Mouse (Mus musculus) midbrain, embryonic 13.5 days (tissue): ENCODE results near the gene Noxa1. TPM values are rescaled to one million over a fixed set of nuclear protein-coding genes. Genes with fewer than 3 reads are reported as not detected.
A peak's percentile ranks its signal among the peaks of the same experiment; 100 is the strongest.

Source experiments
- ATAC-seq: fragments of 200-750 bp; cut with Nextera tagmentation; 2 replicates; pipeline ENCODE4 v1.8.0; 2017; ENCODE audit warnings: mild to moderate bottlenecking, moderate TSS enrichment, moderate library complexity
- H3K27ac ChIP-seq: fragments of 300-500 bp; sonication (generic); 2 replicates; pipeline ENCODE4 v1.5.1; 2015; ENCODE audit warnings: inconsistent platforms, mild to moderate bottlenecking, moderate library complexity
- H3K27me3 ChIP-seq: fragments of 300-500 bp; sonication (generic); 2 replicates; pipeline ENCODE4 v1.6.1; 2015; ENCODE audit warnings: mild to moderate bottlenecking, inconsistent platforms
- H3K36me3 ChIP-seq: fragments of 300-500 bp; sonication (generic); 2 replicates; pipeline ENCODE4 v1.6.1; 2015; ENCODE audit warnings: mild to moderate bottlenecking, inconsistent platforms
- H3K4me1 ChIP-seq: fragments of 300-500 bp; sonication (generic); replicated peaks from 2 replicates; pipeline ENCODE4 v1.6.1; 2015; ENCODE audit warnings: inconsistent platforms
- H3K4me2 ChIP-seq: fragments of 300-500 bp; sonication (generic); replicated peaks from 2 replicates; pipeline ENCODE4 v1.6.1; 2015; ENCODE audit warnings: moderate library complexity, mild to moderate bottlenecking, inconsistent platforms
- H3K4me3 ChIP-seq: fragments of 300-500 bp; sonication (generic); replicated peaks from 2 replicates; pipeline ENCODE4 v1.5.1; 2015; ENCODE audit warnings: mild to moderate bottlenecking, inconsistent platforms
- H3K9ac ChIP-seq: fragments of 300-500 bp; sonication (generic); replicated peaks from 2 replicates; pipeline ENCODE4 v1.6.1; 2015; ENCODE audit warnings: mild to moderate bottlenecking, inconsistent platforms
- H3K9me3 ChIP-seq: fragments of 300-500 bp; sonication (generic); 2 replicates; pipeline ENCODE4 v1.6.1; 2016; ENCODE audit warnings: mild to moderate bottlenecking, inconsistent platforms
- WGBS: fragments of 180-500 bp; shearing (Covaris S2); methylation state at CpG from one replicate; pipeline ENCODE4 v1.1.7; 2015; 5-methylcytosine and 5-hydroxymethylcytosine counted together
- polyA plus RNA-seq: library from polyadenylated mRNA; unstranded; fragments of >200 nt; fragmentation: Nextera tagmentation; extraction: Ambion mirVana; gene quantifications from 2 replicates; pipeline ENCODE4 v1.2.1, GENCODE M21; 2015

The Noxa1 gene
- 0.16 TPM in 1 of 2 replicates, not detected in the other for polyA plus RNA-seq

GRCm38 (mm10) chr2:25095109-25095850 lies at the start of gene Noxa1:
Gene Noxa1 (minus strand): TSS chr2:25095149.
- Histone ChIP-seq H3K27ac (no peak within 1 kb of the TSS), H3K27me3 (peaks cover 20% of the 10 kb centered on the region), H3K4me2 (no peak within 1 kb of the TSS), H3K4me3 (no peak within 1 kb of the TSS), H3K9ac (no peak within 1 kb of the TSS), H3K36me3 (no peaks in the 10 kb centered on the region), H3K4me1 (peaks cover 16% of the 10 kb centered on the region), H3K9me3 (no peaks in the 10 kb centered on the region)
- ATAC-seq = no peak; the same call in 1 of the 2 replicates
- WGBS = 54% methylated on average over 28 of the region's 28 CpGs

- Histone ChIP-seq H3K4me2 (no peak overlapping the region), H3K27me3 (0 out of 2 replicates have a peak, but pooled peaks cover under 1% of the 10 kb centered on the region), H3K4me3 (no peak overlapping the region), H3K9ac (no peak overlapping the region), H3K4me1 (no peaks in the 10 kb centered on the region), H3K27ac (no peak overlapping the region), H3K9me3 (no peaks in the 10 kb centered on the region), H3K36me3 (no peaks in the 10 kb centered on the region)
- no peak for ATAC-seq
- 83% methylated on average over 5 of the region's 5 CpGs for WGBS
Measured at GRCm38 (mm10) chr2:25141921-25142320, 47.0 kb upstream of the Noxa1 start.

DNA sequence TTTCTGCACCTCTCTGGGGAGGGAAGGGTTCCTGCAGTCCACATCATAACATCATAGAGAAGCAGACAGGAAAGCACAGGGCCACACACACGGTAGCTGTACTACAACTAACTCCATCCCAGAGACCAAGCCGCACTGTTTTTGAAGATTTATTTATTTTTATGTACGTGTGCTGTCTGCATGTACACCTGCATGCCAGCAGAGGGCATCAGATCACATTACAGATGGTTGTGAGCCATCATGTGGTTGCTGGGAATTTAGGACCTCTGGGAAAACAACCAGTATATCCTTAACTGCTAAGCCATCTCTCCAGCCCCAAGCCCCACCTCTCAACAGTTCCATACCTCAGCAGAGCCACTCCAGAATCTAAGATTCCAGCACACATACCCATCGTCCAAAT lies 46.2 kb upstream of the Noxa1 start:
- Histone ChIP-seq H3K4me1 (no peaks in the 10 kb centered on the region), H3K4me3 (no peak overlapping the region), H3K4me2 (no peak overlapping the region), H3K9me3 (no peaks in the 10 kb centered on the region), H3K27ac (no peak overlapping the region), H3K9ac (no peak overlapping the region), H3K36me3 (no peaks in the 10 kb centered on the region), H3K27me3 (0 out of 2 replicates have a peak, but pooled peaks cover 2% of the 10 kb centered on the region)
- 76% methylated on average over 4 of the region's 4 CpGs for WGBS
- ATAC-seq = no peak

- H3K27me3 ChIP-seq = 0 out of 2 replicates have a peak, but pooled peaks cover 2% of the 10 kb centered on the region
- 89% methylated on average over 6 of the region's 6 CpGs for WGBS
- H3K36me3 ChIP-seq = no peaks in the 10 kb centered on the region
- no peak for ATAC-seq
- no peak overlapping the region for H3K4me3 ChIP-seq
- H3K9ac ChIP-seq = no peak overlapping the region
- no peak overlapping the region for H3K4me2 ChIP-seq
- H3K4me1 ChIP-seq = no peaks in the 10 kb centered on the region
- H3K27ac ChIP-seq = no peak overlapping the region
- no peaks in the 10 kb centered on the region for H3K9me3 ChIP-seq
Measured at GRCm38 (mm10) chr2:25137832-25138231, 42.9 kb upstream of the Noxa1 start.

DNA sequence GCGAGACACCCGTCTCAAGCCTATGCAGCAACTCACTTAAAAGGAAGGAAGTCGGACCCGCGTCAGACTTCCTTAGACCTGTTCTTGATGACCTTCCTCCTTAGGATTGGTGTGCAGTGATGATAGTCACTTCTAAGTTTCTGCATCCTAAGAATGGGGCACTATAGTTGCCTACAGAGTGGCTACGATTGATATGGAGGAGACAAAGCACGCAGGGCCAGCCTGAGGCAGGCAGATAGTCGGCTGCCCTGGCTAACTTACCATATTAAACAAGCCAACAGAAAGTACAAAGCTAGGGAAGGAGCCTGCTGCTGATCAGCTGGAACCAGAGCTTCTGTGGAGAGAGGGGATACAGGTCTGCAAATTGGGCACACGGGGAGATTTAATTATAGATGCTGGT lies 36.7 kb upstream of the Noxa1 start:
- no peaks in the 10 kb centered on the region for H3K36me3 ChIP-seq
- 0 out of 2 replicates have a peak, but pooled peaks cover 5% of the 10 kb centered on the region for H3K27me3 ChIP-seq
- peaks cover 30% of the 10 kb centered on the region for H3K4me1 ChIP-seq
- 78% methylated on average over 9 of the region's 9 CpGs for WGBS
- no peak overlapping the region for H3K27ac ChIP-seq
- H3K4me2 ChIP-seq = no peak overlapping the region
- no peak for ATAC-seq
- no peak overlapping the region for H3K9ac ChIP-seq
- no peaks in the 10 kb centered on the region for H3K9me3 ChIP-seq
- no peak overlapping the region for H3K4me3 ChIP-seq

- Histone ChIP-seq H3K9ac (no peak overlapping the region), H3K4me1 (peaks cover 54% of the 10 kb centered on the region), H3K27me3 (peaks cover 16% of the 10 kb centered on the region; the same call in 1 of the 2 replicates), H3K27ac (peak overlapping the region; percentile 94; the same call in 1 of the 2 replicates), H3K4me3 (no peak overlapping the region), H3K4me2 (no peak overlapping the region), H3K36me3 (no peaks in the 10 kb centered on the region), H3K9me3 (no peaks in the 10 kb centered on the region)
- ATAC-seq = no peak
- 76% methylated on average over 11 of the region's 11 CpGs for WGBS
Measured at GRCm38 (mm10) chr2:25128072-25128471, 33.1 kb upstream of the Noxa1 start.

GRCm38 (mm10) chr2:25127206-25127605 lies 32.3 kb upstream of the Noxa1 start:
- Histone ChIP-seq H3K4me3 (no peak overlapping the region), H3K4me2 (no peak overlapping the region), H3K9ac (no peak overlapping the region), H3K27me3 (peaks cover 19% of the 10 kb centered on the region; the same call in 1 of the 2 replicates), H3K27ac (peak overlapping the region; percentile 94), H3K36me3 (no peaks in the 10 kb centered on the region), H3K4me1 (peaks cover 54% of the 10 kb centered on the region), H3K9me3 (no peaks in the 10 kb centered on the region)
- WGBS = 42% methylated on average over 5 of the region's 5 CpGs
- ATAC-seq = 0 out of 2 replicates have a peak, but pooled peaks have one; percentile 3

GRCm38 (mm10) chr2:25126011-25127010 lies 31.4 kb upstream of the Noxa1 start:
- 0 out of 2 replicates have a peak overlapping the region, but pooled peaks have one; percentile 7 for H3K4me2 ChIP-seq
- H3K36me3 ChIP-seq = no peaks in the 10 kb centered on the region
- peak overlapping the region; percentile 94 for H3K27ac ChIP-seq
- H3K9me3 ChIP-seq = no peaks in the 10 kb centered on the region
- peaks cover 19% of the 10 kb centered on the region; the same call in 1 of the 2 replicates for H3K27me3 ChIP-seq
- H3K4me3 ChIP-seq = no peak overlapping the region
- 5% methylated on average over 19 of the region's 19 CpGs for WGBS
- 0 out of 2 replicates have a peak overlapping the region, but pooled peaks have one; percentile 10 for H3K9ac ChIP-seq
- H3K4me1 ChIP-seq = peaks cover 54% of the 10 kb centered on the region
- ATAC-seq = peak; percentile 92

GRCm38 (mm10) chr2:25125146-25125545 lies 30.2 kb upstream of the Noxa1 start:
- Histone ChIP-seq H3K27ac (peak overlapping the region; percentile 94), H3K27me3 (peaks cover 14% of the 10 kb centered on the region; the same call in 1 of the 2 replicates)

DNA sequence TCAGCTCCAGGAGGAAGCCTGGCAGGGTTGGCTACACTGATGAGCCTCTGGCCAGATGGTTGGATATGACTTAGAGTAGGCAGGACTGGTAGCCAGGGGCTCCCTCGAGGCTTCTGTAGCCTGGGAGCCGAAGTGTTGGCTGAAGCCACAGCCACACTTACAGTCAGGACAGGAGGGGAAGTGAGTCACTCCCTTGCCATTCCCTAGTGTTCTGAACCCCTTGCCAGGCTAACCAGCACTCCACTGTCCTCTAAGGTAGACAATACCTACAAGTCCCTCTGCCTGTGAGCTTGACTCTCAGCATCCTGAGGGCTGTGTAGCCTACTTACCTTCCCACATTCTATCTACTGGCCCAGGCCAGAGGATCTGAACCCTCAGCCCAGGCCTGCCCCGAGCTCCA lies 29.5 kb upstream of the Noxa1 start:
- ATAC-seq = no peak

More at GRCm38 (mm10) chr2:25125146-25125545, 30.2 kb upstream of the Noxa1 start:
- WGBS = 70% methylated on average over 6 of the region's 6 CpGs
- peaks cover 54% of the 10 kb centered on the region for H3K4me1 ChIP-seq
- no peak overlapping the region for H3K9ac ChIP-seq
- no peak overlapping the region for H3K4me3 ChIP-seq
- ATAC-seq = no peak
- no peaks in the 10 kb centered on the region for H3K36me3 ChIP-seq
- H3K4me2 ChIP-seq = no peak overlapping the region
- H3K9me3 ChIP-seq = no peaks in the 10 kb centered on the region

GRCm38 (mm10) chr2:25123527-25123926 lies 28.6 kb upstream of the Noxa1 start:
- H3K4me2 ChIP-seq = no peak overlapping the region
- ATAC-seq = no peak
- no peaks in the 10 kb centered on the region for H3K36me3 ChIP-seq
- no peaks in the 10 kb centered on the region for H3K9me3 ChIP-seq
- WGBS = 87% methylated on average over 5 of the region's 5 CpGs
- no peak overlapping the region for H3K9ac ChIP-seq
- peaks cover 43% of the 10 kb centered on the region for H3K4me1 ChIP-seq
- no peak overlapping the region for H3K27ac ChIP-seq
- H3K4me3 ChIP-seq = no peak overlapping the region
- peaks cover 14% of the 10 kb centered on the region; the same call in 1 of the 2 replicates for H3K27me3 ChIP-seq

More for the DNA sequence above, 29.5 kb upstream of the Noxa1 start:
- H3K4me2 ChIP-seq = no peak overlapping the region
- H3K27me3 ChIP-seq = peaks cover 14% of the 10 kb centered on the region; the same call in 1 of the 2 replicates
- no peak overlapping the region for H3K9ac ChIP-seq
- H3K27ac ChIP-seq = peak overlapping the region; percentile 94; the same call in 1 of the 2 replicates
- H3K4me3 ChIP-seq = no peak overlapping the region
- no peaks in the 10 kb centered on the region for H3K36me3 ChIP-seq
- peaks cover 52% of the 10 kb centered on the region for H3K4me1 ChIP-seq
- WGBS = 68% methylated on average over 3 of the region's 3 CpGs
- no peaks in the 10 kb centered on the region for H3K9me3 ChIP-seq
